Mouse (Mus musculus): ENCODE measurements around the gene Ppil1.

- no peak for TF ChIP-seq GATA1 (IDR thresholded peaks at IDR 0.05; ENCODE audit: low read length)
- TF ChIP-seq TAL1 (IDR thresholded peaks at IDR 0.05; ENCODE audit: low read length): no peak
These were observed 36.9 kb upstream of the Ppil1 start for GRCm38 (mm10) chr17:29300926-29301325.
